Mouse (Mus musculus) ES-Bruce4 (cell line): ENCODE measurements around the gene Bspry.

Source experiments
- EP300 ChIP-seq: IDR thresholded peaks from 2 replicates; pipeline ENCODE4 v1.6.1; 2011; ENCODE audit warnings: low read depth, low read length; ENCODE audit not compliant: insufficient read depth
- POLR2A ChIP-seq: IDR thresholded peaks from one replicate; pipeline ENCODE4 v1.8.1; 2011; ENCODE audit warnings: low read length; ENCODE audit not compliant: insufficient read depth

DNA sequence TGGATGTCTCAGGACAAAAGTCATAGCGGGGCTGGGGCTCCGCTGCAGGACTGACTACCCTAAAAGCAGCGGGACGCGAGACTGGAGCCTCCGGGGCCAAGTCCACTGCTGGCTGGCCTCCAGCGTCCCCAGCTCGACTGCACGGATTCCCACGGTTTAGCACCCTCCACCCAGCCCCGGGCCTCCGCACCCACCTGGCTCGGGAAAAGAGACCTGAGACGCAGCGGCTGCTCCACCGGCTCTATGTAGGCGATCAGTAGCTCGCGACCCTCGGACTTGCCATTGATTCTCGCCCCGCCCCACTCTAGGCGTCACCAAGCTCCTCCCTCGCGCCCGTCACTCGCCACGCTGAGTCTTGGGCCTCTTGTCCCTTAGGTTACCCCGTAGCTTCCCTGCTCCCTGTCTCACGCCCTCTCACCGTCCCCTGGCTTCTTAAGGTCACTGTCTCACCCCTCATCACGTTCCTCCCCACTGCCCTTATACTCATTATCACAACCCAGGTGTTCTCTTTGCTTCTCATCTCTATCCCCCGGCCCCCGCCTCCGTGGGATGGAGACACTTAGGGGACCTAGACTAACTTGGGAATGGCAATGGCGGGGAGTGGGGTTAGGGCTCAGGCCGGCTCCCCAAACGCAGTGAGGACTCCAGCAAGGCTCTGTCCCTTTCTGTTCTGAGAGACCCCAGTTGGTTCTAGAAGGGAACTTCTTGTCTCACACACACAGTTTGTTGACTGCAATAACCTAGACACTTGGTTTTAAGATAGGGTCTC, 22.3 kb downstream of the Bspry start:
- TF ChIP-seq POLR2A (no peak), EP300 (peak; percentile 52; the same call in 1 of the 2 replicates)
